Mouse (Mus musculus): ENCODE results near the gene Depp1. TPM values are rescaled to one million over a fixed set of nuclear protein-coding genes. Genes with fewer than 3 reads are reported as not detected.

Gene Depp1
- polyA plus RNA-seq, 1 experiment from 2014 or later: 9.8 TPM

DNA sequence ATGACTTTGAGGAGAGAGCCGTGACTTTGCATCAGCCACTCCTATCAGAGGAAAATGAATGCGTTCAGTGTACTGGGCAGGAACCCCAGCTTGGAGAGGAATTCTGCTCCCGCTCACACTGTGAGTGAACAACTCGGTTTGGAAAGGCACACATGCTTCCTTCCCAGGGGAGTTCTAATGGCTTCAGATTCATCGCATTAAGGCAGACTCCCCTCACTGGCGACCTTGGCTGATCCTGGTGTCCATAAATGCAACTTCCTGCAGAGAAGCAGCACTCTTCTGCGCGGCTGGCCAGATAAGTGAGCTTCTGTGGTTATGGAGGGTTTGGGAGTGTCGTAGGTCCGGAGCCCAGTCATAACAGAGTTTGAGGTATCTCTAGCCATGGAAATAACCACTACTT, 20.6 kb upstream of the Depp1 start:
- WGBS: 90% methylated on average over 10 of the region's 10 CpGs
- 0 out of 2 replicates have a peak overlapping the region, but pooled peaks have one; percentile 17 for H3K27ac ChIP-seq (ENCODE audit: low read depth, low read length)
- no peak for ATAC-seq (ENCODE audit: low FRiP score)

DNA sequence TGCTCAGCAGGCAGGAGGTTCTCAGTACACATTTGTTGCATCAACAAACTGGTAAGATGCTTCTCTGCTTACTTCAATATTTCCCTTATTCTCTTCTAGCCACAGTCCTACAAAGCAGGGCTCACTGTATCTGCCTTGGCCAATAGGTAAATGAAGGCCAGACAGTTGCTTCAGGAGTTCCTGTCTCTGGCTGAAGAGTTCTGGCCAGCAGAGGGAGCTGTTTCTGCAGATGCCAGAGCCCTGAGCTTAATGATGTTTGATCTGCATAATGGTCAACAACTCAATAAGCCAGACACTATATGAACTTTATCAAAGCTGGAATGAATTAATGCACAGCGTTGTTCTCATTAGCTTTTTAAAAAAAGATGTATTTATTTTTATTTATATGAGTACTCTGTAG, 18.3 kb upstream of the Depp1 start:
- H3K4me2 ChIP-seq (replicated peaks; ENCODE audit: low read depth, low read length): no peak overlapping the region
- no peaks in the 10 kb centered on the region for H3K27me3 ChIP-seq (ENCODE audit: control insufficient read depth, insufficient read depth, low read length)
- no peak overlapping the region for H3K9ac ChIP-seq (ENCODE audit: low read depth, low read length)
- WGBS: 56% methylated on average over 1 of the region's 1 CpGs
- H3K9me3 ChIP-seq (ENCODE audit: control insufficient read depth, low read length): no peaks in the 10 kb centered on the region
- ATAC-seq (ENCODE audit: low FRiP score) (no peak), DNase-seq (ENCODE audit: low spot score) (peak; percentile 76)
- peaks cover 3% of the 10 kb centered on the region; the same call in 1 of the 2 replicates for H3K36me3 ChIP-seq (ENCODE audit: control insufficient read depth, insufficient read depth, low read length)
- no peak overlapping the region for H3K4me3 ChIP-seq (ENCODE audit: low read depth, low read length)
- no peak overlapping the region for H3K27ac ChIP-seq (ENCODE audit: low read depth, low read length)
- H3K4me1 ChIP-seq (replicated peaks; ENCODE audit: control insufficient read depth, insufficient read depth, low read length): no peaks in the 10 kb centered on the region

More for the DNA sequence above, 20.6 kb upstream of the Depp1 start:
- H3K27me3 ChIP-seq (ENCODE audit: control insufficient read depth, insufficient read depth, low read length): no peaks in the 10 kb centered on the region
- no peaks in the 10 kb centered on the region for H3K36me3 ChIP-seq (ENCODE audit: control insufficient read depth, insufficient read depth, low read length)
- no peaks in the 10 kb centered on the region for H3K9me3 ChIP-seq (ENCODE audit: control insufficient read depth, low read length)
- H3K9ac ChIP-seq (ENCODE audit: low read depth, low read length): 0 out of 2 replicates have a peak overlapping the region, but pooled peaks have one; percentile 11
- H3K4me2 ChIP-seq (replicated peaks; ENCODE audit: low read depth, low read length): no peak overlapping the region
- peak; percentile 14 for DNase-seq (ENCODE audit: low spot score)
- no peaks in the 10 kb centered on the region for H3K4me1 ChIP-seq (replicated peaks; ENCODE audit: control insufficient read depth, insufficient read depth, low read length)
- H3K4me3 ChIP-seq (ENCODE audit: low read depth, low read length): no peak overlapping the region

DNA sequence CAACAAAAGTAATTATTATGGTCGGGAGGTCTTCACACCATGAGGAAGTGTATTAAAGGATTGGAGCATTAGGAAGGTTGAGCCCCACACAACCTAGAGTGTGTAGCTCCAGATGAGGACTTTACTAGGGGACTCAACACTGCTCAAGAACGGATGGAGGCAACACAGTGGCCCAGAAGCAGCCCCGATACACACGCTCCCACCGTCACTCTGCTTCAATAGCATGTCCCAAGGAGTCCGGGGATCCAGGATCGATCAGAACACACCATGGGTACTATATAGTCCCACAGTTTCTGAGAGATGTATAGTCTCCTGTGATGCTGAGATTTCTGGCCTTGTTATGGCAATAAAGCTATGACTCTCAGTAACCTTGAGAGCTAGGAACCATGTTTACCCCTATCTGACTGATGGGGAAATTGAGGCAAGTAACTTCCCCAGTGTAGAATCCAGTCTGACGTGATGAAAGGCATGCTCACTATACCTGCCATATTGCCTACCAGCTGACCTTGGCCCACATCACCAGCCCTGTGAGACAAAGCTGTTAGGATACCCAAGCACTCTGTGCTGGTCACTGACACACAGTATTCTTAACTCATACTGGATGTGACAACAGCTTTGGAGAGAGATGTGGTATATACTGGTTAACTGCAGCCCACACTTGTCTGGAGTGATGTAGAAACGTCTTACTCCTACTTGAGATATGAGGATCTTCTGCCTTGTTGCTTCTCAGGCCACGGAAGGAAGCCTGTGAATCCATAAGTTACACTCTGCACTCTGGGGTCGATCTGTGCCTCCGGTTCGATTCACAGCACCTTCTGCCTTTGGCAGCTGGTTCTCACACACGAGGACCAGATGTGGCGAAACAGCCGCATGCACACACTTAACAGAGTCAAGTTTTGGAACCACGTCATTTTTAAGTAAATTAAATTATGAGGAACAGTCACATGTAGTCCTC, 16.4 kb upstream of the Depp1 start:
- H3K36me3 ChIP-seq (ENCODE audit: control insufficient read depth, insufficient read depth, low read length): peaks cover 3% of the 10 kb centered on the region; the same call in 1 of the 2 replicates
- DNase-seq (ENCODE audit: low spot score): no peak
- H3K27me3 ChIP-seq (ENCODE audit: control insufficient read depth, insufficient read depth, low read length): no peaks in the 10 kb centered on the region

DNA sequence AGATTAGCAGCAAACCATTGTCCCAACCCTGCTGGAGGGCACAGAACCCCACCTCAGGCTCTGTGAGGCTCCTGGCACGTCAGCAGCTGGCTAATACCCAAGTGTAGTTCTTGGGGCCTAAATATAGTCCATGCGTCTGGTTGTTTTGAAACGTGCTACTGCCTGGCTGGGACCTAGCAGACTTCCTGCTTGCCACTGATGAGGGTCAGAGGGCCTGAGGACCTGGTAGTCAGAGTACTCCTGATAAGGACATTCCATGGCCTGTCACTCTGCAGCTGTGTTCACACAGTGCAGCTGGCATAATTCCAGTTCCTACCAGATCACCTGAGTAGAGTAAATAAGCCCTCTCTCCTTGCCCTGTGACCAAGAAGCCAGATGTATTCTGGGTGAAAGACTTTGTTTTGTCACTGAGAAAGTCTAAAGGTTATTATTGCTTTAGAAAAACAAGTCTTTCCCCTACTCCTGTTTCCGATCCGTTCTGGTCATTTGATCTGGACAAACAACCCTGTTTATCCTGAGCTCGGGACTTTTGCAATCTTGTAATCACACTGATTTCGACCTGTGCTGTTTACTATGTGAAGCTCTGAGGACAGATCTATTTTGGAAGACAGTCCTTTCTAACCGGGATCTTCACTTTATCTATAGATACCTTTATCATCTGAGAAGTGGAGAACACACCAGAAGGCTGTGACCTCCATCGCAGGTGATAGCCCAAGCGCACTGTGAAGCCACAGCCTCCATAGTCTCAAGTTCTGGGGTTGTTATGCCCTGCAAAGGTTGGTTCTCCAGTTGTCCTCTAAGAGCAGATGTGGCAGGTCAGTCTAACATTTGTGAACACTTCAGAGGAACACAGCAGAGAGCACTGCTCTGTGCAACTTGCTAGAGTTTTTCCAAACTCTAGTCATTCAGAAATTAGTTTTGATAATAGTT, 14.9 kb upstream of the Depp1 start:
- Histone ChIP-seq H3K27ac (ENCODE audit: low read depth, low read length) (no peak overlapping the region), H3K36me3 (ENCODE audit: control insufficient read depth, insufficient read depth, low read length) (peaks cover 3% of the 10 kb centered on the region; the same call in 1 of the 2 replicates), H3K9ac (ENCODE audit: low read depth, low read length) (no peak overlapping the region), H3K4me1 (replicated peaks; ENCODE audit: control insufficient read depth, insufficient read depth, low read length) (no peaks in the 10 kb centered on the region), H3K4me2 (replicated peaks; ENCODE audit: low read depth, low read length) (no peak overlapping the region), H3K4me3 (ENCODE audit: low read depth, low read length) (no peak overlapping the region), H3K9me3 (ENCODE audit: control insufficient read depth, low read length) (no peaks in the 10 kb centered on the region), H3K27me3 (ENCODE audit: control insufficient read depth, insufficient read depth, low read length) (no peaks in the 10 kb centered on the region)
- ATAC-seq (ENCODE audit: low FRiP score) (no peak), DNase-seq (ENCODE audit: low spot score) (no peak)
- WGBS: 72% methylated on average over 10 of the region's 10 CpGs

More for the DNA sequence above, 16.4 kb upstream of the Depp1 start:
- no peak for ATAC-seq (ENCODE audit: low FRiP score)
- H3K9me3 ChIP-seq (ENCODE audit: control insufficient read depth, low read length): no peaks in the 10 kb centered on the region
- no peak overlapping the region for H3K4me3 ChIP-seq (ENCODE audit: low read depth, low read length)
- H3K4me2 ChIP-seq (replicated peaks; ENCODE audit: low read depth, low read length): no peak overlapping the region
- WGBS: 92% methylated on average over 17 of the region's 17 CpGs
- H3K4me1 ChIP-seq (replicated peaks; ENCODE audit: control insufficient read depth, insufficient read depth, low read length): no peaks in the 10 kb centered on the region
- H3K9ac ChIP-seq (ENCODE audit: low read depth, low read length): no peak overlapping the region
- H3K27ac ChIP-seq (ENCODE audit: low read depth, low read length): no peak overlapping the region

DNA sequence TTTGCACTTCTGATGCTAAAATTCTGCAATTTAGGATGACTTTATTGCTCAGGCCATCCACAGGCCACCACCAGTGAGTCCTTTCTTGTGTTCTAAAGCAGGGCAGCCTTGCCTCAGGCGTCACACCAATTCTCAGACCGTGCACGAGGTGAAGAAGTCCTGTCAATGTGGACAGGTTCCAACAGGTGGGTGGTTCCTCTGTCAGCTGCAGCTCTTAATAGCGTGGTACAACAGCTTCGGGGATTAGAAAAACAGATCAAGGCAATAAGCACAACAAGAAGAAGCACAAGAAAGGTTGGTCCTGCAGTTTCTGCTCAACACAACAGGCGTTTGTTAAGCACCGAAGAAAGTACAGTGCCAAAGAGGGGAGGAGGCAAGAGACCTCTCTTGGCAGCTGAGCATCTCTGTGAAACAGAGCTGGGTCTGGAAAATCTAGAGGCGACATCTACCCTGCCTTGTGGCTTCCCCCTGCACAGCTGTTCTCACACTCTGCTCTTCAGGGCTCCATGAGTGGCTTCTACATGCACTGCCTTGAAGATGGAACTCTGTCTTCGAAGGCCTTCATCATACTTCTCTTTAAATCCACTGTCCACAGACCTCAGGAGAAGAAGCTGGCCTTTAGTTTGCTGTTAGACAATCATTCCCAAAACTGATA, 13.7 kb upstream of the Depp1 start:
- Histone ChIP-seq H3K4me1 (replicated peaks; ENCODE audit: control insufficient read depth, insufficient read depth, low read length) (no peaks in the 10 kb centered on the region), H3K27ac (ENCODE audit: low read depth, low read length) (no peak overlapping the region), H3K9me3 (ENCODE audit: control insufficient read depth, low read length) (no peaks in the 10 kb centered on the region), H3K27me3 (ENCODE audit: control insufficient read depth, insufficient read depth, low read length) (no peaks in the 10 kb centered on the region), H3K36me3 (ENCODE audit: control insufficient read depth, insufficient read depth, low read length) (peaks cover 5% of the 10 kb centered on the region; the same call in 1 of the 2 replicates), H3K4me2 (replicated peaks; ENCODE audit: low read depth, low read length) (no peak overlapping the region), H3K9ac (ENCODE audit: low read depth, low read length) (no peak overlapping the region), H3K4me3 (ENCODE audit: low read depth, low read length) (no peak overlapping the region)
- ATAC-seq (ENCODE audit: low FRiP score) (no peak), DNase-seq (ENCODE audit: low spot score) (no peak)
- 83% methylated on average over 9 of the region's 9 CpGs for WGBS

DNA sequence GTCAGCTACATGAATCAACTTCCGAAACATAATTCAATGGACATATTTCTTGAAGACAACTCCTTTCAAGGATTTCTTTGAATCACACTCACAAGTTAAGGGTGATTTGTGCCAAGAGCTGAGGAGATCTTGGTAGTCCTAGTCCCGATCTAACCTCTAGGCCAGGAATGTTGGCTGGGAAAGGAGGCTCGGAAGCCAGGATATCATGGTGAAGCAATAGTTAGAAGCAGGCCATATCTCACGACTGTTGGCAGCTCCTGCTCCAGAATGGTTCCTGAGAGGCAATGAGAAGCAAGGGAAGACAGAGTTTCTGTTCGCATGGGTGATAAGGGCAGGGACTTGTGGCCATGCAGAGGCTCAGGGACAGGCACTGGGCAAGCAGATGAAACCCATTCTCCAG, 12.9 kb upstream of the Depp1 start:
- H3K27ac ChIP-seq (ENCODE audit: low read depth, low read length): no peak overlapping the region
- H3K9ac ChIP-seq (ENCODE audit: low read depth, low read length): no peak overlapping the region
- no peak overlapping the region for H3K4me3 ChIP-seq (ENCODE audit: low read depth, low read length)
- no peaks in the 10 kb centered on the region for H3K4me1 ChIP-seq (replicated peaks; ENCODE audit: control insufficient read depth, insufficient read depth, low read length)
- H3K27me3 ChIP-seq (ENCODE audit: control insufficient read depth, insufficient read depth, low read length): no peaks in the 10 kb centered on the region
- no peak for DNase-seq (ENCODE audit: low spot score)
- H3K36me3 ChIP-seq (ENCODE audit: control insufficient read depth, insufficient read depth, low read length): peaks cover 5% of the 10 kb centered on the region; the same call in 1 of the 2 replicates
- no peaks in the 10 kb centered on the region for H3K9me3 ChIP-seq (ENCODE audit: control insufficient read depth, low read length)
- no peak overlapping the region for H3K4me2 ChIP-seq (replicated peaks; ENCODE audit: low read depth, low read length)
- no peak for ATAC-seq (ENCODE audit: low FRiP score)
- WGBS: 86% methylated on average over 5 of the region's 5 CpGs

DNA sequence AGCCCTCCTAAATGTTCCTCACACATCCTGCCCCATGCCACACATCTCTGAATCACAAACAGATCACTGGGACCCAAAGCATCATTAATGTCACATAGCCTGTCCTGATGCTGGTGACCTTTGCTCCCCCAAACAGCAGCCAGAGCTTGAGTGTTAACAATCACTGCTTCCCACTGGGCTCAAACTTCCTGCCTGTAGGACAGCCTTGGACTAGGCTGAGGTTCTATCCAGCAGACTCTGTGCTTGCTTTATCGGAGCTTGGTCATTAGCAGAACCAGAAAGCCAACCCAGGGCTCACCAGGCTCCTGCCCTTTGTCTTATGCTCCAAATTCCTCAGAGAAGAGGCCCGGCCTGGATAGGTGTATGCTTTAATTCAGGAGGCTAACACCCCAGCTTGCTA, 11.5 kb upstream of the Depp1 start:
- Histone ChIP-seq H3K9ac (ENCODE audit: low read depth, low read length) (no peak overlapping the region), H3K4me2 (replicated peaks; ENCODE audit: low read depth, low read length) (no peak overlapping the region), H3K27me3 (ENCODE audit: control insufficient read depth, insufficient read depth, low read length) (no peaks in the 10 kb centered on the region), H3K4me3 (ENCODE audit: low read depth, low read length) (no peak overlapping the region), H3K36me3 (ENCODE audit: control insufficient read depth, insufficient read depth, low read length) (peaks cover 5% of the 10 kb centered on the region; the same call in 1 of the 2 replicates), H3K27ac (ENCODE audit: low read depth, low read length) (no peak overlapping the region), H3K9me3 (ENCODE audit: control insufficient read depth, low read length) (no peaks in the 10 kb centered on the region), H3K4me1 (replicated peaks; ENCODE audit: control insufficient read depth, insufficient read depth, low read length) (no peaks in the 10 kb centered on the region)
- DNase-seq (ENCODE audit: low spot score): no peak
- 77% methylated on average over 2 of the region's 2 CpGs for WGBS
- no peak for ATAC-seq (ENCODE audit: low FRiP score)

DNA sequence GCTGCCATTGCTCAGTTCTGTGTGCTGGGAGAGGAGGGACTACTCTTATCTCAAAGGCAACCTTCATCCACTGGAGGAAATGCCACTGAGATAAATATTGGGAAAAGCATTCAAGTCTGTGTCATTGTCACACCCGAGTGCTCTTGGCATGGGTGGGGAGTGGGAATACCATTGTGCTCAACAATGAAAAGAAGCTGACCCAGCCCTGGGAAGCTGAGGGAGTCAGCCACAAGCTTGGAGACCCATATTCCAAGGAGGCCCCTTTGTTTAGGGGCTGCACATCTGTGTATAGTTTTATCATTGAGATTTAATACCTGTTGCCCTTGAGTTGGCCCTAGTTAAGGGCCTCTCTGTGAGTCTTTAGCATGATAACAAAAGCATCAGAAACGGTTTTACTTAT, 10.7 kb upstream of the Depp1 start:
- WGBS: 73% methylated on average over 2 of the region's 2 CpGs
- no peak overlapping the region for H3K4me3 ChIP-seq (ENCODE audit: low read depth, low read length)
- H3K9ac ChIP-seq (ENCODE audit: low read depth, low read length): no peak overlapping the region
- ATAC-seq (ENCODE audit: low FRiP score): no peak
- H3K36me3 ChIP-seq (ENCODE audit: control insufficient read depth, insufficient read depth, low read length): peaks cover 5% of the 10 kb centered on the region; the same call in 1 of the 2 replicates
- no peak overlapping the region for H3K27ac ChIP-seq (ENCODE audit: low read depth, low read length)
- H3K27me3 ChIP-seq (ENCODE audit: control insufficient read depth, insufficient read depth, low read length): no peaks in the 10 kb centered on the region
- no peak for DNase-seq (ENCODE audit: low spot score)
- no peaks in the 10 kb centered on the region for H3K9me3 ChIP-seq (ENCODE audit: control insufficient read depth, low read length)
- H3K4me2 ChIP-seq (replicated peaks; ENCODE audit: low read depth, low read length): no peak overlapping the region
- no peaks in the 10 kb centered on the region for H3K4me1 ChIP-seq (replicated peaks; ENCODE audit: control insufficient read depth, insufficient read depth, low read length)
